Comparison of ENCODE assay signal across 8 mouse cellular contexts in the genomic region with DNA sequence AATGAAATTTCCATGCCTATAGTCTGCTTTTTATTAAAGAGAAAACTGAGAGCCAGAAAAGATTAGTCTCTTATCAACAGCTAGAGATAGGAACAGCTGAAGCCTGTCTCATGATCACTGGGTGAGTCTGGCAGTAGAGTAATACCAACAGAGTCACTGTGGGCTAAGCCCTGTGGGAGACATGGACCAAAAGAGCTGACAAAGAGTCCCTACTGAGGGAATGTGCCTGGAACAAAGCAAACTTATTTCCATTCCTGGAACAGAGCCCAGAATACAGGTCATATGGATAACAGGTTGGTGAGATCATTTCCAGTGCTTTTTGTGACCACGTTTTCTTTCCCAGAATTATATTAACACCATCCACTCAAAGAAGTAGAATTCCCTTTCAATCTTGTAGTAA.
DNase-seq lines count a peak whose midpoint lies in the region; ATAC-seq and TF ChIP-seq lines count a peak whose summit lies in the region.

No protein-coding gene starts in this region.

- ATAC-seq in kidney, embryonic 15.5 days (replicated peaks; ENCODE audit: low FRiP score), result 0 out of 2 replicates have a peak, but pooled peaks have one; percentile 43
- ATAC-seq in midbrain, postnatal 0 days (ENCODE audit: low FRiP score), result no peak

- peaks cover 43% of the 10 kb centered on the region for H3K27me3 ChIP-seq in kidney, embryonic 15.5 days
- peaks cover 3% of the 10 kb centered on the region; the same call in 1 of the 2 replicates for H3K27me3 ChIP-seq in midbrain, postnatal 0 days (ENCODE audit: insufficient read depth, low read length)

- 0 out of 2 replicates have a peak overlapping the region, but pooled peaks have one; percentile 16 for H3K27ac ChIP-seq in kidney, embryonic 15.5 days
- peak overlapping the region; percentile 80 for H3K27ac ChIP-seq in embryonic fibroblast, embryonic 13.5 days (ENCODE audit: insufficient read depth, low read length)
- no peak overlapping the region for H3K27ac ChIP-seq in midbrain, postnatal 0 days (ENCODE audit: low read depth, low read length)

- H3K9ac ChIP-seq in kidney, embryonic 15.5 days, result no peak overlapping the region
- H3K9ac ChIP-seq in midbrain, postnatal 0 days (replicated peaks; ENCODE audit: low read length, poor library complexity, severe bottlenecking), result no peak overlapping the region

- H3K4me1 ChIP-seq in kidney, embryonic 15.5 days, result no peaks in the 10 kb centered on the region
- H3K4me1 ChIP-seq in embryonic fibroblast, embryonic 13.5 days (ENCODE audit: control insufficient read depth, insufficient read depth, low read length), result no peaks in the 10 kb centered on the region
- H3K4me1 ChIP-seq in midbrain, postnatal 0 days (ENCODE audit: insufficient read depth, low read length), result no peaks in the 10 kb centered on the region

- intact Hi-C loops in heart, postnatal 10 days (cut with DNase I), result loop anchor here (5.0 to 10.0 kb wide), 2 partner anchors 236 to 307 kb away; a partner anchor contains a TSS
- intact Hi-C loops in left cerebral cortex, postnatal 10 days (cut with DNase I), result no loop called here

- H3K4me2 ChIP-seq in kidney, embryonic 15.5 days, result no peak overlapping the region
- H3K4me2 ChIP-seq in midbrain, postnatal 0 days (ENCODE audit: low read depth, low read length, poor library complexity, severe bottlenecking), result no peak overlapping the region

- no peaks in the 10 kb centered on the region for H3K9me3 ChIP-seq in kidney, embryonic 15.5 days (replicated peaks)
- no peaks in the 10 kb centered on the region for H3K9me3 ChIP-seq in midbrain, postnatal 0 days (ENCODE audit: low read length)

- 21% methylated on average over 1 of the region's 1 CpGs for whole genome bisulfite sequencing in kidney, embryonic 15.5 days
- WGBS in midbrain, postnatal 0 days, result 25% methylated on average over 1 of the region's 1 CpGs

- no peak for TF ChIP-seq CTCF in embryonic fibroblast, embryonic 13.5 days (IDR thresholded peaks at IDR 0.05; ENCODE audit: borderline replicate concordance, insufficient read depth, low read length)
- no peak for TF ChIP-seq CTCF in midbrain, postnatal 0 days (IDR thresholded peaks at IDR 0.05)

- no peak for TF ChIP-seq POLR2A in embryonic fibroblast, embryonic 13.5 days (IDR thresholded peaks at IDR 0.05; ENCODE audit: low read depth, low read length)

- no peak overlapping the region for H3K4me3 ChIP-seq in kidney, embryonic 15.5 days (replicated peaks)
- H3K4me3 ChIP-seq in embryonic fibroblast, embryonic 13.5 days (ENCODE audit: insufficient read depth, low read length), result no peak overlapping the region
- H3K4me3 ChIP-seq in midbrain, postnatal 0 days (ENCODE audit: low read depth, low read length), result no peak overlapping the region

- no peaks in the 10 kb centered on the region for H3K36me3 ChIP-seq in kidney, embryonic 15.5 days
- H3K36me3 ChIP-seq in midbrain, postnatal 0 days (ENCODE audit: insufficient read depth, low read length), result no peaks in the 10 kb centered on the region

- DNase-seq in kidney, postnatal 10 days, result no peak
- DNase-seq in heart, postnatal 10 days, result peak; percentile 47 to 57
- DNase-seq in midbrain, postnatal 0 days (ENCODE audit: low spot score), result peak; percentile 37
- no peak for DNase-seq in left cerebral cortex, postnatal 10 days (ENCODE audit: extremely low spot score in 1 of 2, low spot score in 2 of 2)
- DNase-seq in thymus, postnatal 14 days, result no peak
- no peak for DNase-seq in spleen, postnatal 10 days (ENCODE audit: low spot score in 2 of 2)

Comparison
In these comparisons a context has a peak if more than half of its experiments do, and no peak if none do; other contexts are left out.
1. DNase-seq: peak in heart, postnatal 10 days (2 of 2) and midbrain, postnatal 0 days (single experiment); none in kidney, postnatal 10 days (single experiment), left cerebral cortex, postnatal 10 days (0 of 2), thymus, postnatal 14 days (single experiment) and spleen, postnatal 10 days (0 of 2).